Mouse (Mus musculus): Measurements from ENCODE around the gene Smad3.

GRCm38 (mm10) chr9:63774854-63775483, 17.2 kb upstream of the Smad3 start:
- TF ChIP-seq POLR2A (IDR thresholded peaks at IDR 0.05; ENCODE audit: insufficient read length, low read depth), result no peak
- no peak for TF ChIP-seq MAX (IDR thresholded peaks at IDR 0.05; ENCODE audit: low read depth)
- no peak for TF ChIP-seq MYOG (IDR thresholded peaks at IDR 0.05; ENCODE audit: control insufficient read depth in 1 of 3, insufficient read depth in 1 of 3, insufficient read length in 2 of 3, low read depth in 2 of 3)
- TF ChIP-seq TCF3 (IDR thresholded peaks at IDR 0.05; ENCODE audit: insufficient read length, low read depth), result no peak
- no peak for TF ChIP-seq POLR2AphosphoS2 (IDR thresholded peaks at IDR 0.05; ENCODE audit: insufficient read length, low read depth)
- TF ChIP-seq E2F4 (IDR thresholded peaks at IDR 0.05; ENCODE audit: insufficient read depth), result no peak
- TF ChIP-seq MYOD1 (IDR thresholded peaks at IDR 0.05; ENCODE audit: control insufficient read depth in 1 of 3, insufficient read length in 2 of 3, low read depth in 2 of 3), result no peak
- no peak for TF ChIP-seq TCF12 (IDR thresholded peaks at IDR 0.05; ENCODE audit: insufficient read depth, poor library complexity, severe bottlenecking)
- no peak for TF ChIP-seq REST (IDR thresholded peaks at IDR 0.05; ENCODE audit: insufficient read depth, insufficient read length)
- no peak for TF ChIP-seq SRF (IDR thresholded peaks at IDR 0.05; ENCODE audit: control insufficient read depth, insufficient read length, low read depth)
- TF ChIP-seq USF1 (IDR thresholded peaks at IDR 0.05; ENCODE audit: low read depth), result no peak
- no peak for TF ChIP-seq CEBPB (IDR thresholded peaks at IDR 0.05; ENCODE audit: insufficient read depth, poor library complexity, severe bottlenecking)
